Mouse (Mus musculus) stomach, postnatal 0 days (tissue): ENCODE data around the gene Gna11.

Experiments used
- CTCF ChIP-seq: IDR thresholded peaks from 2 replicates; pipeline ENCODE4 v1.5.1; 2016; ENCODE audit warnings: antibody characterized with exemption, low read depth, mild to moderate bottlenecking, moderate library complexity
- EP300 ChIP-seq: optimal IDR thresholded peaks from 2 replicates; pipeline ENCODE3; 2016; ENCODE audit warnings: antibody characterized with exemption

DNA sequence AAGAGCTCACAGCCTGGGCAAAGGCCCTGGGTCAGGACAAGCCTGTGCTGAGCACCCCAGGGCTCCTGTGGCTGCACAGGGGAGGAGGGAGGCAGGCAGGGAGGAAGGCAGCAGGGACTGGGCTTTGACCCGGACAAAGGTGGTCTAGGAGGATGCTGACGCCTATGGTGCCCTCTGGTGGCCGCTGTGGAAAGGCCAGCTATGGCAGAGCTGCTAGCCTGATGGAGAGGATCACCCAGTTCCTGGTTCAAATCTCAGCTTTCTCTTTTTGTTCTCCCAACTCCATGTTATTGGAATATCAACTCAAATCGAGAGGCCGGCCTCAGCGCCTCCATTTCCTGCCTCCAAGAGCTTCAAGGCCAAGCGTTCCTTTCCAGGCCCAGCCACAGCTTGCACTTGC lies 5.3 kb upstream of the Gna11 start:
- TF ChIP-seq CTCF (peak; percentile 82), EP300 (no peak)
